Mouse (Mus musculus) erythroblast, embryonic 14.5 days (primary cell): ENCODE data around the gene Otog.

Experiments
- GATA1 ChIP-seq: IDR thresholded peaks from 2 replicates; pipeline ENCODE4 v1.6.1; 2012; ENCODE audit warnings: low read length, inconsistent platforms, mixed read lengths
- TAL1 ChIP-seq: IDR thresholded peaks from 3 replicates; pipeline ENCODE4 v1.6.1; 2012; ENCODE audit warnings: low read length, inconsistent platforms, mixed read lengths

GRCm38 (mm10) chr7:46337397-46337796, 96.6 kb downstream of the Otog start:
- TF ChIP-seq TAL1 (no peak), GATA1 (no peak)
